Mouse (Mus musculus): ENCODE measurements around the gene Drosha. TPM values are rescaled to one million over a fixed set of nuclear protein-coding genes. Genes with fewer than 3 reads are reported as not detected.

The Drosha gene
- polyA plus RNA-seq, 1 experiment from 2014 or later, result 60.7 TPM

DNA sequence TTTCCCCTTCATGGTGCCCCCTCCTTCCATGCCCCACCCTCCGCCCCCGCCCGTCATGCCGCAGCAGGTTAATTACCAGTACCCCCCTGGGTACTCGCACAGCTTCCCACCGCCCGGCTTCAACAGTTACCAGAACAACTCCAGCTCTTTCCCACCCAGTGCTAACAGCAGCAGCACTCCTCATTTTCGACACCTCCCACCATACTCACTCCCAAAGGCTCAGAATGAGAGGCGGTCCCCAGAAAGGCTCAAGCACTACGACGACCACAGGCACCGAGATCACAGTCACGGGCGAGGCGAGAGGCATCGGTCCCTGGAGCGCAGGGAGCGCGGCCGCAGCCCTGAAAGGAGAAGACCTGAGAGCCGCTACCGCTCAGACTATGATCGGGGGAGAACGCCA is 9.6 kb downstream of the Drosha start:
- Histone ChIP-seq H3K4me3 (no peak overlapping the region), H3K27me3 (no peaks in the 10 kb centered on the region), H3K4me2 (replicated peaks) (no peak overlapping the region), H3K9me3 (no peaks in the 10 kb centered on the region), H3K27ac (no peak overlapping the region), H3K36me3 (peaks cover 69% of the 10 kb centered on the region), H3K4me1 (no peaks in the 10 kb centered on the region), H3K9ac (no peak overlapping the region)
- ATAC-seq (ENCODE audit: insufficient number of reproducible peaks, insufficient read depth, low FRiP score, low TSS enrichment), result no peak
- 94% methylated on average over 24 of the region's 24 CpGs for WGBS

DNA sequence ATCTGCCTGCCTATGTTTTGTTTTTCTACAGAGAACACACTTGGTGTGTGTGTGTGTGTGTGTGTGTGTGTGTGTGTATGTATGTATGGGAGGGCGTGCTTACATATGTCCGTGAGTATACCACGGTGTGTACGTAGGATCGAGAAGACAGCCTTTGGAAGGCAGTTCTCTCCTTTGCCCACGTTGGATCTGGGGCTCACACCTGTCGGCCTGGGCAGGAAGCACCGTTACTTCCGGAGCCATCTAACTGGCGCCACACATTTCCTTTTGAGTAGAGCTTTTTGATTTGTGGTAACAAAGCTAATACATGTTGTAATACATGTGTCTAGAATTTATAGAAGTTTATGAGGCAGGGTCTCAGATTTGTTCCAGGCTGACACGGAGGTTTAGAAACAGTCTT is 16.1 kb downstream of the Drosha start:
- Histone ChIP-seq H3K4me1 (no peaks in the 10 kb centered on the region), H3K36me3 (peaks cover 82% of the 10 kb centered on the region), H3K27me3 (no peaks in the 10 kb centered on the region), H3K9me3 (no peaks in the 10 kb centered on the region), H3K27ac (no peak overlapping the region), H3K4me2 (replicated peaks) (no peak overlapping the region), H3K9ac (no peak overlapping the region), H3K4me3 (no peak overlapping the region)
- WGBS, result 92% methylated on average over 11 of the region's 11 CpGs
- ATAC-seq (ENCODE audit: insufficient number of reproducible peaks, insufficient read depth, low FRiP score, low TSS enrichment), result no peak

DNA sequence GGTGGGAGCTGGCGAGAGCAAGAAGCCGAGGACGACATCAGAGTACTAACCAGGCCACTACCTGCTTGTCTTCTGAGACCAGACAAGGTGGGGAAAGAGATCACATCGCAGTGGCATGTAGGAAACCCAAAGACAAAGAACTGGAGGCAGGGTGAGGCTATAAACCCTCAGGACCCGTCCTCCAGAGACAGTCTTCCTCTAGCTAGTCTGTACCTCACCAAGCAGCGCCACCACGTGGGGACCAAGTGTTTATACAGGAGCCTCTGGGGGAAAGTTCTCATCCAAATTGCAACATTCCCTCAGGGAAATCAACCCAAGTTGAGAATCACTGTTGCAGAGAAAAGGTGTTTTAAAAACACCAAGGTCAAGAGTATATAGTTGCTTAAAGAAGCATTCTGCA is 18.2 kb downstream of the Drosha start:
- H3K27ac ChIP-seq, result no peak overlapping the region
- ATAC-seq (ENCODE audit: insufficient number of reproducible peaks, insufficient read depth, low FRiP score, low TSS enrichment), result no peak
- H3K4me3 ChIP-seq, result no peak overlapping the region
- H3K27me3 ChIP-seq, result no peaks in the 10 kb centered on the region
- WGBS, result 82% methylated on average over 7 of the region's 7 CpGs
- no peaks in the 10 kb centered on the region for H3K9me3 ChIP-seq
- H3K4me1 ChIP-seq, result no peaks in the 10 kb centered on the region
- H3K9ac ChIP-seq, result no peak overlapping the region
- no peak overlapping the region for H3K4me2 ChIP-seq (replicated peaks)
- peaks cover 83% of the 10 kb centered on the region for H3K36me3 ChIP-seq

DNA sequence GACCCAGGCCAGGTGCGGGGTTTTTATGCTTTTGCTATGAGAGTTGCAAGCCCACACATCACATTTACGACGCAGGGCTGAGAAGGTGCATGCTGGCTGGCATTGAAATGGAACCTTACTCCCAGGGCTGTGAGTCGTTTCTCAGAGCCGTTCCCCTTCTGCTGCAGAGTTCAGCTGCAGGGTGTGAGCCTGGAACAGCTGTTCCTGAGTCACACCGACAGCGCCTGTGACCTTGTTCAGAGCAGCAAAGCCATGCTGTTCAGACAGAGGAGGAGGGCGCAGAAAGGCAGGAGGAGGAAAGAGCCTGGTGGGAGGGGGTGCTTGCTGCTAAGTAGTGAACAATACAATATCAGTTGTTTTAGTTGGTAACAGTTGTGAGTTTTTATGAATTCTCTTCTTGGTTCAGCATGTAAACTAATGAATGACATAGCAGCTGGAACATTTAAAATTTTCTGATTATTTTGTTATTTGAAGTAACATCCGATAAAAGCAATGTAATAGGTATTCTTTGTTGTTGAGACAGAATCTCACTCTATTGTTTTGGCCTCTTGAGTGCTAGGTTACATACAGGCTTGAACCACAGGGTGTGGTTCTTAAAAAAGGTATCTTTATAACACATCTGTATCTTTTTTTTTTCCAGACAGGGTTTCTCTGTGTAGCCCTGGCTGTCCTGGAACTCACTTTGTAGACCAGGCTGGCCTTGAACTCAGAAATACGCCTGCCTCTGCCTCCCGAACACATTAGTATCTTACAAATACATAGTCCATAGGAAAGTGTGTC is 23.8 kb downstream of the Drosha start:
- no peak overlapping the region for H3K27ac ChIP-seq
- H3K36me3 ChIP-seq, result peaks cover 80% of the 10 kb centered on the region
- no peak for ATAC-seq (ENCODE audit: insufficient number of reproducible peaks, insufficient read depth, low FRiP score, low TSS enrichment)
- no peak overlapping the region for H3K9ac ChIP-seq
- H3K27me3 ChIP-seq, result no peaks in the 10 kb centered on the region
- H3K4me2 ChIP-seq (replicated peaks), result no peak overlapping the region
- no peaks in the 10 kb centered on the region for H3K9me3 ChIP-seq
- H3K4me3 ChIP-seq, result no peak overlapping the region
- 87% methylated on average over 11 of the region's 11 CpGs for WGBS
- H3K4me1 ChIP-seq, result no peaks in the 10 kb centered on the region

DNA sequence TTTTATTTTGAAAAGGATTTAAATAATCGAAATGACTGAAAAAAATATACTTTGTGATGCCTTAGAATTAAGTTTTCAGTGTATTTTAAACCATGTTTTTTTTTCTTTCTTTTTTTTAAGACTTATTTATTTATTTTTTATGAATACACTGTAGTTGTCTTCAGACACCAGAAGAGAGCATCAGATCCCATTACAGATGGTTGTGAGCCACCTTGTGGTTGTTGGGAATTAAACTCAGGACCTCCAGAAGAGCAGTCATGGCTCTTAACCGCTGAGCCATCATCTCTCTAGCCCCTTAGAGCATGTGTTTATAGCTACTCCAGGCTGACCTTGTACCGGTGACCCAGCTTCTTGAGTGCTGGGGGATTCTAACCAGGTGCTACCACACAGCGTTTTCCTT is 24.8 kb downstream of the Drosha start:
- Histone ChIP-seq H3K36me3 (peaks cover 80% of the 10 kb centered on the region), H3K27me3 (no peaks in the 10 kb centered on the region), H3K9ac (no peak overlapping the region), H3K9me3 (no peaks in the 10 kb centered on the region), H3K4me1 (no peaks in the 10 kb centered on the region), H3K4me2 (replicated peaks) (no peak overlapping the region), H3K4me3 (no peak overlapping the region), H3K27ac (no peak overlapping the region)
- no peak for ATAC-seq (ENCODE audit: insufficient number of reproducible peaks, insufficient read depth, low FRiP score, low TSS enrichment)
- WGBS, result 88% methylated on average over 4 of the region's 4 CpGs

DNA sequence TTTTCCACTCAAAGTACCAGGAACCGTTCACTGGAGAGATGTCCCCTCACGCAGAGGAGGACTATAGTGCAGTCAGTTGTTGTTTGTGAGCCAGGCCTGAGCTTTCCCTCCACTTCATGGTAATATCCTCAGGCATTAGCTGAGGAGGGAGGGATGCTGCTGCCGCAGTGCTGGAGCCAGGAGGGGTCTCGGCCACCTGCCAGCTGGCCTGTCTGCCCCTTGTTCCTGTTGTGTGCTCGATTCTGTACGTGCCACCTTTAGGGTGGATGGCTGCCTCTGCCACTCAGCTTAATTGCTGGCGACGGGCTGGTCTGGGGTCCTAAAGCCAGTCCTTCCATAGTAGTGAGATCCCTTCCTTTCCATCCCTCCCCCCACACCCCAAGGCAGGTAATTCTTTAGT is 28.9 kb downstream of the Drosha start:
- Histone ChIP-seq H3K4me3 (no peak overlapping the region), H3K9me3 (no peaks in the 10 kb centered on the region), H3K4me1 (no peaks in the 10 kb centered on the region), H3K36me3 (peaks cover 81% of the 10 kb centered on the region), H3K27me3 (no peaks in the 10 kb centered on the region), H3K9ac (no peak overlapping the region), H3K4me2 (replicated peaks) (no peak overlapping the region), H3K27ac (no peak overlapping the region)
- WGBS, result 94% methylated on average over 8 of the region's 8 CpGs
- ATAC-seq (ENCODE audit: insufficient number of reproducible peaks, insufficient read depth, low FRiP score, low TSS enrichment), result no peak

DNA sequence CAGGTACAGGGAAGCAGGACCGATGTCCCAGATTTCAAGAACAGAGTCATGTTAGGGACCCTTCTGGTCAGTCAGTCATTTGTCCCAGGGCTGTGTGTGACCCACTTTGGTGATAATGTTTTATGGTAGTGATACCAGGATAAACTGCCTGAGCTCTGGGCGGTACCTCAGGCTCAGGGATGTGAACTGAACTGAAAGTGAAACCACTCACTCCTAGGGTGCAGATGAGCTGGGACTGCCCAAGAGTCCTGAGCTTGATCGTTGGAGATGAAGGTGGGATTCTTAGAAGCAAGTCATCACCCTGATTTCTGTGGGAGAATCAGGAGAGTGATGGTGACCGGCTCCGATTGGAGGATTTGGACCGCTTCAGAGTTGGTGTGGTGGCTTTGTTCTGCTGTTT is 32.2 kb downstream of the Drosha start:
- no peaks in the 10 kb centered on the region for H3K4me1 ChIP-seq
- no peaks in the 10 kb centered on the region for H3K9me3 ChIP-seq
- no peak overlapping the region for H3K4me2 ChIP-seq (replicated peaks)
- no peak overlapping the region for H3K9ac ChIP-seq
- WGBS, result 95% methylated on average over 6 of the region's 6 CpGs
- ATAC-seq (ENCODE audit: insufficient number of reproducible peaks, insufficient read depth, low FRiP score, low TSS enrichment), result no peak
- peaks cover 85% of the 10 kb centered on the region for H3K36me3 ChIP-seq
- no peaks in the 10 kb centered on the region for H3K27me3 ChIP-seq
- H3K27ac ChIP-seq, result no peak overlapping the region
- H3K4me3 ChIP-seq, result no peak overlapping the region

DNA sequence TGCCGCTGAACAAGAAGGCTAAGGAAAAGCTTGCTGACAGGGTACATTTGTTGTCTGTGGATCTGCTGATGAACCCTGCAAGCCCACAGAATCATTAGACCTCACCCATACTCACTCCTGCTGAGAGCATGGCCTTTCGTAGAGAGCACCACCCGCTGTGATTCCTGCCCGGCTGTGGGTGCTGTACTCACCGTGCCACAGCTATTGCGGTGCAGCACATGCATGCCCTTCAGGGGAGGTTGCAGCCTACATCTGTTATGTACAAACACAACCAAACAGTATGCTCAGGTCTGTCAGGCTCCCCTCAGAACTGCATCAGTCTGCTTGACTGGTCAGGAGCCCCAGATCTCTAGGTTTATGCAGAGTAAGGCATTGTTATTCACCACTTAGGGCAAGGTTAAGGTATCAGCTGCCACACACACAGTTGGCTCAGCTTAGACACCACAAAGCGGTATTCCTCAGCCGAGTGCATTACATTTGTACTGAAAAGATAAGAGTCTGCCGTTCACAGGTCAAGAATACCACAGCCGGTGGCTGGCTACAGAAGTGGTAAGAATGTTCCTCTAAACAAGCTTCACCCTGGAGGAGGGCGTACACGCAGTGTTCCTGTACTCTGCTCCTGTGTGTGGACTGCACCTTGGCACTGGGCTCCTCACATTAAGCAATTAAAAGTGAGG is 33.4 kb downstream of the Drosha start:
- no peaks in the 10 kb centered on the region for H3K9me3 ChIP-seq
- WGBS, result 93% methylated on average over 12 of the region's 12 CpGs
- H3K36me3 ChIP-seq, result peaks cover 81% of the 10 kb centered on the region
- ATAC-seq (ENCODE audit: insufficient number of reproducible peaks, insufficient read depth, low FRiP score, low TSS enrichment), result no peak
- no peak overlapping the region for H3K4me2 ChIP-seq (replicated peaks)
- H3K9ac ChIP-seq, result no peak overlapping the region
- H3K27ac ChIP-seq, result no peak overlapping the region
- H3K4me3 ChIP-seq, result no peak overlapping the region
- no peaks in the 10 kb centered on the region for H3K4me1 ChIP-seq
- no peaks in the 10 kb centered on the region for H3K27me3 ChIP-seq

DNA sequence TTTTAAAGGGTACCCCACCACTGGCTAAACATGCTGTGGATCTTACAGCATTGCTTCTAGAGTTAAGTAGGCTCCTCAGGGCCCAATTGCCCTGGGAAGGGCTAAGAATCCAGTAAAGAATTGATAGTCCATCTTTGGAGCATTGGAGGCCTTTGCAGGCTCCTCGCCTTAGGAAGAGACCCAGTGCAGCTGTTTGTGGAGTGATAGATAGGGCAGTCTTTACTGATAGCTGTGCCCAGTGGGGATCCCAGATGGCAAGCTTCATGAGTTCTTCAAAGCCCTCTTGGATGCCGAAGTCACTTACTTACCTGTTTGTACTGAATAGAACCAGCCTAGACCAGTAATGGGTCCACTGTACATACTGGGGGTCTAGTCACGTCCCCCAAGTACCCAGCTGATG is 34.0 kb downstream of the Drosha start:
- 89% methylated on average over 3 of the region's 3 CpGs for WGBS
- Histone ChIP-seq H3K4me2 (replicated peaks) (no peak overlapping the region), H3K27ac (no peak overlapping the region), H3K36me3 (peaks cover 77% of the 10 kb centered on the region), H3K9me3 (no peaks in the 10 kb centered on the region), H3K4me3 (no peak overlapping the region), H3K4me1 (no peaks in the 10 kb centered on the region), H3K27me3 (no peaks in the 10 kb centered on the region), H3K9ac (no peak overlapping the region)
- no peak for ATAC-seq (ENCODE audit: insufficient number of reproducible peaks, insufficient read depth, low FRiP score, low TSS enrichment)

DNA sequence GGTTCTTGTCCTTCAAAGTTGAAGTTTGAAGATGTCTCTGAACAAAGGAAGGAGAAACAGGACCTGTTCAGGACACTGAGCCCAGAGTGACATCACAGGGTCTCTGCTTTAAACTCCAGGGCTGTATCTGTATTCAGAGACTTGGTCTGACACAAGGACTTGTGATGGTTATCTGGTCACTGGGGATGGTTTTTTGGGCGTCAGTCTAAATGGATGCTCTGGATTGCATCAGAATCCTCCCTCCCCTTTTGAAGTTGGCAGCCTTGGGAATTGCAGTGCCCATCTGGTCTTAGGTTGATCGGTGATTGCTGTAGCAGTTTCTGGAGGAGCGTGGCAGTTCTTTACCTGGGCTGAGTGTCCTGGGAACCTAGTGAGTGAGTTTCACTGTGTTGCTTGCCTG is 37.4 kb downstream of the Drosha start:
- no peaks in the 10 kb centered on the region for H3K27me3 ChIP-seq
- no peak overlapping the region for H3K4me2 ChIP-seq (replicated peaks)
- WGBS, result 75% methylated on average over 3 of the region's 3 CpGs
- ATAC-seq (ENCODE audit: insufficient number of reproducible peaks, insufficient read depth, low FRiP score, low TSS enrichment), result no peak
- no peak overlapping the region for H3K27ac ChIP-seq
- H3K9me3 ChIP-seq, result no peaks in the 10 kb centered on the region
- peaks cover 65% of the 10 kb centered on the region for H3K36me3 ChIP-seq
- no peak overlapping the region for H3K9ac ChIP-seq
- no peak overlapping the region for H3K4me3 ChIP-seq
- H3K4me1 ChIP-seq, result no peaks in the 10 kb centered on the region

DNA sequence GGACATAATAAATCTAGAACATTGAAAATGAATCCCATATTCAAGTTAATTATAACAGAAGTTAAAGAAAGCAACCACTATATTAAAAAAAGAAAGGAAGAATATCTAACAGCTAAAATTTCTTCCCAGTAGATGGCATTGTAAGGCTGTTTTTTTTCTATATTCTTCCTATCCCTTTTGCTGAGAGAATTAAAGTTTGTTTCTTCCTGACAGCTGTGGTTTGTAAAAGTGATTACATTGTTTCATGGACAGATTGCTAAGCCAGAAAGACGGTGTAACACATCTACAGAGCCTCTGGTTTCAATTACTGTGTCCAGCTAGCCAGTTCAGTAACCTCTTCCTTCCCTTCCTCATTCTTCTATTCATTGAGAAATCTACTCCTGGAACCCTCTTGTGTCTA is 39.1 kb downstream of the Drosha start:
- Histone ChIP-seq H3K27me3 (no peaks in the 10 kb centered on the region), H3K4me2 (replicated peaks) (no peak overlapping the region), H3K27ac (no peak overlapping the region), H3K9ac (no peak overlapping the region), H3K9me3 (no peaks in the 10 kb centered on the region), H3K36me3 (peaks cover 66% of the 10 kb centered on the region), H3K4me3 (no peak overlapping the region), H3K4me1 (no peaks in the 10 kb centered on the region)
- ATAC-seq (ENCODE audit: insufficient number of reproducible peaks, insufficient read depth, low FRiP score, low TSS enrichment), result no peak
- 29% methylated on average over 1 of the region's 1 CpGs for WGBS

DNA sequence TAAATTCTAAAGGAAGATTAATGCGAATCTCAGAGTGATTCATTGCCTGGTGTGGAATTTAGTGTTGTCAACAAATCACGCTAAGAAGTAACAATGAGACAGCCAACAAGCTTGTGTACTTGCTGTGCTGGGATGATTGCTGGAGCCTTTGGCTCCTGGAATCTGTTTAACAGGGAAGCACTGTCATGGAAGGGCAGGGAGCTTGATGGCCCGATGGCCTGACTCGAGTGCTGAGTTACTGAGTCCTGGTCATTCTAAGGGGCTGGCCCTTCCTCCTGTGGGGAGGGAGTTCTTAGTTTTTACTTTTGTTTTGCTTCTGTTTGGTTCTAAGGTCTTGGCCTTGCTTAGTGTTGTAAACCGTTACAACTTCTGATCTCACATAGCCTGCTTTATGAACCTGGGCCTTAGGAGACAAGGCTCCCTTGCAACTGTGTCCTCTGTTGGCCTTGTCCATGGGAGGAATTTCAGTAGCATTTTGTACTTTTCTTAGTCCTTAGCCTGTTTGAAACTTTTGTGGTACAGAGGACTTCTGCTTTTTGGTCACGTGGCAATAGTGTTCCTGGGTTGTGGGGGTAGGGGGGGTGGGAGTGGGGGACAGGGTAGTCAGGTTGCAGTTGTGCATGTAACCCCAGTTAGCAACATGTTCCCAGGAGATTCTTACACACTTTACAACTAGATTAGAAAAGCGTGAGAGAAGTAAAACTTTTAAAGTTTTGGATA is 41.1 kb downstream of the Drosha start:
- Histone ChIP-seq H3K4me3 (no peak overlapping the region), H3K27me3 (no peaks in the 10 kb centered on the region), H3K9me3 (no peaks in the 10 kb centered on the region), H3K4me1 (no peaks in the 10 kb centered on the region), H3K36me3 (peaks cover 60% of the 10 kb centered on the region), H3K9ac (no peak overlapping the region), H3K27ac (no peak overlapping the region), H3K4me2 (replicated peaks) (no peak overlapping the region)
- 92% methylated on average over 7 of the region's 7 CpGs for WGBS
- no peak for ATAC-seq (ENCODE audit: insufficient number of reproducible peaks, insufficient read depth, low FRiP score, low TSS enrichment)

Measured in embryonic facial prominence, embryonic 12.5 days (tissue).